Mouse (Mus musculus) kidney, postnatal 14 days (tissue): ENCODE data around the gene Rasgrp2.

Source experiments
- DNase-seq: peaks from one replicate; pipeline ENCODE4 v3.0.0; 2022; ENCODE audit warnings: mixed read lengths

Rasgrp2 gene

DNA sequence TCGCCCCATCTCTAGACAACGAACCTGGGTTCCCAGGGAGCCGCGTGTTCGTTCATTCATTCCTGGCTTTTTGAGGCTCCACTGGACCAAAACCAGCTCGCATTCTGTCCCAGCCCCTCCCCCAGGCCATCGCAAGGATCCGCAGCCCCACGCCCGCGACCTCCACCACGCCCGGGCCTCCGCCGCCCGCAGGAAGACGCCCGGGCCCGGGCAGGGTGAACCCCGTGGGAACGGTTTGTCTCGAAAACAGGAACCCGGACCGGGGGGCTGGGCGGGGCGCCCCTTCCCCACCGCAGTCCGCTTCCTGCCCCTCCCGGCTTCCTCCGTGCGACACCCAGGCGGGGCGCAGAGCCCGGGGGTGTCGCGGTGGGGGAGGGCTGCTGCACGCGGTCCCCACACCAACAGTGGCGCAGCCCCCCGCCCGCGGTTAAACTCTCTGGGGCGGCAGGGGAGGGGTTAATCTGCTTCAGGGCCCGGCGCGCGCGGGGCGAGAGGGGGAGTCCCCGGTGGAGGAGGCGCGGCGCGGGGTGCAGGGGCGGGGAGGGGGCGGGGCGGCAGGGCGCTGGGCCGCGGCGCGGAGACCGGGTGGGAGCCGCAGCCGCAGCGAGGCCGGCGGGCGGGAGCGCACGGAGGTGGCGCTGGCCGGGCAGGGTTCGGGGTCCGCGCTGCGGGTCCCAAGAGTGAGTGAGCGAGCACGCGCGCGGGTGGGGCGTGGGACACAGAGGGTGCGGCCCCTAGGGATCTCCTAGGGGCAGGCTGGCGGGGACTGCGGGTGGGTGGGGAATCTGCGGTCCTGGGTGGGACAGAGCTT is at the start of gene Rasgrp2:
Gene Rasgrp2, plus strand, starts transcription at position 56 of the 811 bp plus-strand sequence.
- DNase-seq: peak; percentile 82

DNA sequence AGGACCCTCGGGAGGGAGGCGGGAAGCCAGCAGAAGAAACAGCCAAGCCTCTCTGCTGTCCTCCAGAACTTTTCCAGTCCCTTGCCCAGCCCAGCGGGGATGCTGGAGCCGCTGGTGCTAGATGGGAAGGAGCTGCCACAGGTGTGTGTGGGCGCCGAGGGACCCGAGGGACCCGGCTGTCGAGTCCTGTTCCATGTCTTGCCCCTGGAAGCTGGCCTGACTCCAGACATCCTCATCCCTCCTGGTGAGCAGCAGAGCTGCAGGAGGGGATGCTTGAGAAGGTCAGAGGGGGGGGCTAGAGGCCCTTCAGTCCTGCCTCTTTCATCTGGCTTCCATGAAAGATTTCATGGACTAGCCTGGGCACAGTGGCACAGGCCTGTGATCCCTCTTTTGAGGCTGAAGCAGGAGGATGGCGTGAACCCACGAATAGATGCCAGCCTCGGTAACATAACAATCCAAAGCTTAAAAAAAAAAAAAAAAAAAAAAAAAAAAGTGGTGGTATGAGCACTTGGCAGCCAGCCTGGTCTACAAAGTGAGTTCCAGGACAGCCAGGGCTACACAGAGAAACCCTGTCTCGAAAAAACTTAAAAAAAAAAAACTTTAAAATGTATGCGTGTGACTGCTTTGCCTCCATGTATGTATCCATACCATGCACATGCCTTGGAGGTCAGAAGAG is 47.6 kb upstream of the Rasgrp2 start:
- DNase-seq: no peak

DNA sequence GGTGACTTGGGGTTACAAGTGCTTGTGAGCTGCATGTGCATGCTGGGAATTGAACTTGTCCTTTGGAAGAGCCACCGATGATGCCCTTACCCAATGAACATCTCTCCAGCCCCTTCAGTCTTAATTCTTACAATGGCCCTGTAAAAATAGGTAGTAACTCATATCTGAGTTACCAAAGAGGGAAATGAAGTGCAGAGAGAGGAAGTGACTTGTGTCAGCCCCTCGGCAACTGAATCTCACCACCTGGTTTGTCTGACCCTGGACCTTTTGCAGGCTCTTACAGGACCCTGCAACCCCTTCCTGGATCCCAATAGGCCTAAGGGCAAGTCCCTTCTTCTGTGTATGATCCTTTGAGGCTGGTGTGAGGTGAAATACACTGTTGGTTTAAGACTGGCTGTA is 47.0 kb upstream of the Rasgrp2 start:
- DNase-seq: no peak

DNA sequence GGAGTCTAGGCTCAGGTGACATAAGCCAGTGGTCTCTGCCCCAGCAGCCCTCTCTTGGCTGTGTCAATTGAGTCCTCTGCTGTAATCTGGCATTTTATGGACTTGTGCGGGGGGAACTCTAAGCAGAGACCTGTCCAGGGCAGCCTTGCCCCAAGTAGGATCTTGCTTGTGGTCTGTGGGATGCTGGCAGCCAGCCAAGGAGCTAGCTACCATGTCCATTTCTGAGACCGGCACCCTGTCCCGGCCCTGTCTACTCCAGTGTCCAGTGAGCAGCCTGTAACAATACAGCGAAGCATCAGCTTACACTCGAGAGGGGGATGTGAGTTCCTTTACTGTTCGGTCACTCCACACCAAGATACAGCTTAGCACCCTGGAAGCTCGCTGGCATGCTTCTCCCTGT is 45.1 kb upstream of the Rasgrp2 start:
- no peak for DNase-seq

DNA sequence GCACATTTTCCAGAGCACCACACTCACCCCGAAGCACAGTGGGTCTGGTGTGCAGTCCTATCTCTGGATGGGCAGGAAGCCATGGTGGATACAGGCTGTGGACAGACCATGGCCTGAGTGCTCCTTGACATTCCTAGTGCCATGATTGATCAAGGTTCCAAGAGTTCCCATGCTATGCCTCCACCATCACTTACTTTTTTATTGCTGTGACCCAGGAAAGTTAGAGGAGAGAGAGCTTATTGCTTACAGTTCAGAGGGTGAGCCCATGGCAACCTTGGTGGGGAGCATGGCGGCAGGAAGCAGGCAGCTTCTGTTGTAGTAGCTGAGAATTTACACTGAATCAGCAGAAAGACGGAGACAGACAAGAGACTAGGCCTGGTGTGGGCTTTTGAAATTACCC is 37.8 kb upstream of the Rasgrp2 start:
- DNase-seq: no peak

DNA sequence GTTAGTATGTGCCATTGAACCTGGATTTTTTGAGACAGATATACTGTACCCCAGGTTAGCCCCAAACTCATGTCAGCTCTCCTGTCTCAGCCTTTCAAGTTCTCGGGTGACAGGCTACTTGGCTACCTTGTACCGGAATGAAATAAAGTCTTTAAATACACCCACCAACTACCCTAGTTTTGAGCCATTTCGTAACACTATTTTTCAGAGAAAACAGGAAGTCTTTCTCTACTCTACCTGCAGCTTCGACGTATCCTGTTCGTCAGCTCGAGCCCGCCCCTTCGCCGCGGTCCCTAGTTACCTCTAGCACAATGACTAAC is 36.1 kb upstream of the Rasgrp2 start:
- no peak for DNase-seq

DNA sequence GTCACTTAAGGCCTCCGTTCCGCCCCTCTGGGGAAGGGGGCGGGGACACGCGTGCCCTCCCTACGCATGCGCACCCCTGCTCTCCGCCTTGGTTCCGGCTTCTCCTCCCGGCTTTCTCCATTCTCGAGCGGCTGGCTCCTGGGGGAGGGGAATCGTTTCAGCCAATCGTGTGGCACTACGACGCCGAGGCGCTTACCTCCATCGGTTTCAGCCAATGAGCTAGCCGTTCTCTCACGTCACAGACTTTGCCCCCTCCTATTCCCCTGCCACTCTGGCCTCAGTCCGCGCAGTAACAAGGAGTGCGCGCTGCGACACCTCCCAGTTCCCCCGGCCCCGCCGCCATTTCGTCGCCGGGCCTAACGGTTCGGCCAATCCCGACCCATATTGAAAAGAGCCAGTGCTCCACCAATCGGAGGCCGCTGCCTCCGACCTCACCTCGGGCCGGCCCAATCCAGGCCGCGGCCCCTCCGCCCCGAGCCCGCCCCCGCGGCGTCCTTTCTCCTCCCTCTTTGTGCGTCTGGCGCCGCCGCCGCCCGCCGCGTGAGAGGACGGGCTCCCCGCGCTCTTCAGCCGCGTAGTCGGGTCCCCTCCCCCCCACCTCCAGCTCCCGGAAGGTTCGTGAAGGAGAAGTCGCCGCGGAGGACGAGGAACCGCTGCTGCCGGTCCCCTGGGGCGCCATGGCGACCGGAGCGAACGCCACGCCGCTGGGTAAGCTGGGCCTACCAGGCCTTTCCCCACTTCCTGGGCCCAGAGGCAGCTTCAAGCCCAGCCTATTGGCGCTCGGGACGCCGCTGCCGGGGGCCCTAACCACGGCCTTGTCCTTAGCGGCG is 35.5 kb upstream of the Rasgrp2 start, which contains the start of gene Sf1:
Gene Sf1, plus strand, starts transcription at position 280 of the 830 bp plus-strand sequence.
- DNase-seq: peak; percentile 100

DNA sequence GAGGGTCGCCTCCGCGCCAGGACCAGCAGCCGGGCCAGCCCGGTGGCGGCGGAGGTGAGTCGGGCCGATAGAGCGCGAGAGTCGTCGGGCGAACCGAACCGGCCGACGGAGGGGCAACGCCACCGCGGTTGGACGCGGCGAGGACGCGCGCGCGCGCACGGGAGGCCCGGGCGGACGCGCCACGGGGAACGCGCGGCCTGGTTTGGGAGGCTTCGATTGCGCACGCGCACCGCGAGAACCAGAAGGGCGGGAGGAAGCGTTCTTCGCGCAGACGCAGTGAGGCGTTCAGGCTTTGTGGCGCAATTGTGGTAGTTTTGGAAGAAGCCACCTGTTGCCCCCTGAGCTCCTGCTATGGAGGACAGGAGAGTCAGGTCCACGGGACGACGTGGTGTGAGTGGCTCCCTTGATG is 34.8 kb upstream of the Rasgrp2 start:
- DNase-seq: peak; percentile 95

DNA sequence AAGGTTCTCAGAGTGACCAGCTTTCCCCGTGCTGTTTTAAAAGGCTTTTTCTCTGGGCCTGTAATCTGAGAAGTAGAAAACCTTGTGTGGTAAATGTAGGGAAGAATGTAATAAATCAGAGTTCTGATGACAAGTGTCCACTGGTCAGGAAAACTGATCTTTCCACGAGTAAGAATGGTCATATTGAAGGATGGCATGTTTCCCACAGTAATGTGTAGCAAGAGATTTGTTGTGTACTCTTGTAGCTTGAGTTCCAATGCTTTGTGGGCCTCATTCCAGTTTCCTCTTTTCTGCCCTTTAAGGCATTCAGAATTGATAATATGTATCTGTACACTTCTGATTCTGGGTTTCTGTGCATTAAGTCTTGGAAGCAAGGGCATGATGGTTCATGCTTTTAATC is 34.3 kb upstream of the Rasgrp2 start:
- DNase-seq: no peak

DNA sequence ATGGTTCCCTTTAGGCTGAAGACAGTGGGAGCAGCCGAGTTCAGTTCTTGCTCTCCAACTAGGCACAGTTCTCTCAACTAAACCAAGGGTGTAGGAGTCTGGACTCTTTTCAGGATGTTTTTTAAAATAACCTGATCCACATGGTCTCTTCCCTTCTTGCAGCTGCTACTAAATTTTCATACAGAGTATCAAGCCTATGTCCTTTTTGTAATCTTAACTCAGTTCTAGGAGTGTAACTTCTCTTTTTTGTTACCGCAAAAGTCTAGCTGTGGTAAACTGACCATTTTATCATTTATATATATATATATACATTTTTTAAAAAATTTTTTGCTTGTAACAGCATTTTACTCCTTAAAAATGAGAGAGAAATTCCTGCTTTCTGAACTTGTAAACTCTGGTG is 29.0 kb upstream of the Rasgrp2 start:
- DNase-seq: no peak

DNA sequence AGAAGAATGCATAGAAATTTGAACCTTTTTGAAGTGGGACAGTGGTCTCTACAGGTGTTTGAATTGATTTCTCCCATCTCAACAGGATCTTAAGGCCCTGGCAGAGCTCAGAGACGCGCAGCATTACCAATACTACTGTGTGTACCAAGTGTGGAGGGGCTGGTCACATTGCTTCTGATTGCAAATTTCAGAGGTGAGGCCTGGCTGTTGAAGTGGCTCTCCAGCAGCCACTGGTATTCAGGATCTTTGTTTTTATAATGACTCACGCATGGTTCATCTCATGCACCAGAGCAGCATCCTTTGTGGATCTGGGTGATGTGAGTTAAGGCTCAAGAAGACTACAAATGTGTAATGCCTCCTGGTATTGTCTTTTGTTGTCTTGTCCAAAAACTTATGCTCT is 26.7 kb upstream of the Rasgrp2 start:
- DNase-seq: no peak

DNA sequence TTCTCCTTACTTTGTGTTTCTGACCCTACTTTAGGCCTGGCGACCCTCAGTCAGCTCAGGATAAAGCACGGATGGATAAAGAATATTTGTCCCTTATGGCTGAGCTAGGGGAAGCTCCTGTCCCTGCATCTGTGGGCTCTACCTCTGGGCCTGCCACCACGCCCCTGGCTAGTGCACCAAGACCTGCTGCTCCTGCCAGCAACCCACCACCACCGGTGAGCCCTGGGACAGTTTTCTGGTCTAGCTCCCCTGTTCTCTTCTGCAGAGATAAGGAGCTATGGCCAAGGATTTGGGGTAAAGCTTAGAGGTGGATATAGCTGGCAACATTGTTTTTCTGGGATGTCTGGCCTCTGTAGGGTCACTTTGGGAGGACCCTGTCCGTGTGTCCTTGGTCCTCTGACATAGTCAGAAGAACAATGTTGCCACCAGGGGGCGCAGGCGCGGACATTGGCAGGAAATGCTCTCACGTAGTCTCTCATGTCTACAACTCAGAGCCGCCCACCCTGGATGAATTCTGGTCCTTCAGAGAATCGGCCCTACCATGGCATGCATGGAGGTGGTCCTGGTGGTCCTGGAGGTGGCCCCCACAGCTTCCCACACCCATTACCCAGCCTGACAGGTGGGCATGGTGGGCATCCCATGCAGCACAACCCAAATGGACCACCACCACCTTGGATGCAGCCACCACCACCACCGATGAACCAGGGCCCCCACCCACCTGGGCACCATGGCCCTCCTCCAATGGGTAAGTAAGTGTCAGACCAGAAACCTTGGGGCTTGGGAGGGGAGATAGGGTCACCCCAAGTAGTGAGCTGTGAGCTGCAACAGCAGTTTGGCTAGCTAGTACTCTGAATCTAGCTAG is 25.4 kb upstream of the Rasgrp2 start:
- DNase-seq: peak; percentile 87

DNA sequence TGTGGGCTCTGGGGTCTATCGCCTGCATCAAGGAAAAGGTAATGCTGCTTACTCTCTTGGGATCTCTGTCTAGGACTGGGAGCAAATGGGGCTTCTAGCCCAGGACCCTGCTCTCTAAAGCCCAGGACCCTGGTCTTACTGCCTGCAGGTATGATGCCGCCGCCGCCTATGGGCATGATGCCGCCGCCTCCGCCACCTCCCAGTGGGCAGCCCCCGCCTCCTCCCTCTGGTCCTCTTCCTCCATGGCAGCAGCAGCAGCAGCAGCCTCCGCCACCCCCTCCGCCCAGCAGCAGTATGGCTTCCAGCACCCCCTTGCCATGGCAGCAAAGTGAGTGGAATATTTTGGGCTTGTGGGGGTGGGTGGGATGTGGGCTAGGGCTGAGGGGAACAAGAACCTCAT is 24.6 kb upstream of the Rasgrp2 start:
- DNase-seq: no peak

DNA sequence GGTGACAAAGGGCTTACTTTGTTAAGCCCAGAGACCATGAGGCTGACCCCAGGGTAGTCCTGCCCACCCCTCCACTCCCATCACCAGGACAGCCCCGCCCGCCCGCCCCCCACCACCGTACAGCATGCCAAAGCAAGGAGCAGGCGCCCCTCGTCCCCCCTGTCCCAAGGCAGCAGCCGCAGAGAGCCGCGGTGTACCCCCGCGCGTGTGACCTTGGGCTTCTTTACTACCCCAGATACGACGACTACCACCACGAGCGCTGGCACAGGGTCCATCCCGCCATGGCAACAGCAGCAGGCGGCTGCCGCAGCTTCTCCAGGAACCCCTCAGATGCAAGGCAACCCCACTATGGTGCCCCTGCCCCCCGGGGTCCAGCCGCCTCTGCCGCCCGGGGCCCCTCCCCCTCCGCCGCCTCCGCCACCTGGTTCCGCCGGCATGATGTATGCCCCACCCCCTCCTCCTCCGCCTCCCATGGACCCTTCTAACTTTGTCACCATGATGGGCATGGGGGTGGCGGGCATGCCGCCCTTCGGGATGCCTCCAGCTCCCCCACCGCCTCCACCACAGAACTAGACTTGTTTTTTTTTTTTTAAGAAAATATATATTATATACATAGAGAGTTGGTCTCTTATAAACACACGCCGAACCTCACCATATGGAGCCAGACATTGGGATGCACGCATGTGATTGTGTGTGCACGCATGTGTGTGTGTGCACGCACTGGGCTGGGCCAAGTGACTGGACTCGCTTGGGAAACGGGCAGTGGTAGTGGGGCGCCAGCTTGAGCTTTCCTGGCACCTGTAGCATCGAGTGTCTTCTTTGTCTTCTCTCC is 23.5 kb upstream of the Rasgrp2 start:
- DNase-seq: no peak

DNA sequence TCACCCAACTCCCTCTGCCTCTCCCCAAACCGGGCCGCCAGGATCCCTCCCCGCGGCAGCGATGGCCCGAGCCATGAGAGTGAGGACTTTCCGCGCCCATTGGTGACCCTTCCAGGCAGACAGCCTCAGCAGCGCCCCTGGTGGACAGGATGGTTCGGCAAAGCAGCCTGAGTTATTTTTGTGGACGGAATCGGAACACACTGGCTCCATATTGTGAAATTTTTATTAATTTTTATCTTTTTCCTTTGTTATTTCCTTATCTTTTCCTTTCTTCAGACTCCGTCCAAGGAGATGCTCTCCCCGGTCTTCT is 22.9 kb upstream of the Rasgrp2 start:
- peak; percentile 53 for DNase-seq

DNA sequence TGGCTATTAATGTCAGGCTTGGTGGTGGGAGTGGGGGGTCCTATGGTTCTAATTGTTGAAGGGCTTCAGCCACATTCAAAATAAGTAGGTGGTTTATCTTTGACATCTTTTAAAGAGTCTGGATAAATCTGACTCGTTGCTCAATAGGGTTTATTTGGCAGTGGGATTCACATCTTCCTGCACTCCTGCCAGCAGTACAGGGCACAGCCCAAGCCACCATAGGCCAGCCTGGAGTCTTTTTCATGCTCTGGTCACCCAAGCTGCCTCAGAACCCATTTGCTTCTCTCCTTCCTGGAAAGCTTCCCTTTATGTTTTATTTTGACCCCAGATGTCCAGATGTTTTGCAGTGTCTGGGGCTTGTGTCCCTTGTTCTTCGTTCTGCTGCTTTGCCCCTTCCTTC is 22.5 kb upstream of the Rasgrp2 start:
- DNase-seq: no peak

DNA sequence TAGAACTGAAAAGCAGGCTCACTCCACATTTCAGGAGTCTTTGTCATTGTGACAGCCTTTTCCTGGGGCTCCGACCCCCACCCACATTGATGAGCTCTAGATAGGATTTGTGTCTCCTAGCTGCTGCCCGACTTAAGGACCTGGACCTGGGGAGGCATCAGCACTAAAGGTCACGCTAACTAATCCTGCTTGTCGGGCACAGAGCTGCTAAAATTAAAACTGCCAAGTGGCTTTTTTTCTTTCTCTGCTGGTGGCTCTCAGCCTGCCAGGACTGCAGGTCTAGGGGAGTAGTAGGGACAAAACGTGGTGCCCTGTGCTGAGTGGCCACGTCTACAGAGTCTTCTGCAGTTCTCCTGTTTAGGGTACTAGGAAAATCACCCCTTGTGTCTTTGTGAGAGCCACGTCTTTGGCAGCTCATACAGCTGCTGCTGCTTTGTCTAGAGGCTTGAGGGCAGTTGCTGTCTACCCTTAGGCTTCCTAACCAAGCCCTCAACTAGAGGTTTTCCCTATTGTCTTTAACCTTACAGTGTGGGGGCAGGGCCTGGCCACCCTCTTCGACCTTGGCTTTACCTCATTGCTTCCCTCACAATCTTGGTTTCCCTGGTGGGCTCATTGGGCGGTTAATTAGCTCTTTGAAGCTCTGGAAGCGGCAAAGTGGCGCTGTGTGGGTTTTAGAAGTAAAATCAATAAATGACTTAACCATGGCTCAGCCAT is 21.7 kb upstream of the Rasgrp2 start:
- DNase-seq: no peak

DNA sequence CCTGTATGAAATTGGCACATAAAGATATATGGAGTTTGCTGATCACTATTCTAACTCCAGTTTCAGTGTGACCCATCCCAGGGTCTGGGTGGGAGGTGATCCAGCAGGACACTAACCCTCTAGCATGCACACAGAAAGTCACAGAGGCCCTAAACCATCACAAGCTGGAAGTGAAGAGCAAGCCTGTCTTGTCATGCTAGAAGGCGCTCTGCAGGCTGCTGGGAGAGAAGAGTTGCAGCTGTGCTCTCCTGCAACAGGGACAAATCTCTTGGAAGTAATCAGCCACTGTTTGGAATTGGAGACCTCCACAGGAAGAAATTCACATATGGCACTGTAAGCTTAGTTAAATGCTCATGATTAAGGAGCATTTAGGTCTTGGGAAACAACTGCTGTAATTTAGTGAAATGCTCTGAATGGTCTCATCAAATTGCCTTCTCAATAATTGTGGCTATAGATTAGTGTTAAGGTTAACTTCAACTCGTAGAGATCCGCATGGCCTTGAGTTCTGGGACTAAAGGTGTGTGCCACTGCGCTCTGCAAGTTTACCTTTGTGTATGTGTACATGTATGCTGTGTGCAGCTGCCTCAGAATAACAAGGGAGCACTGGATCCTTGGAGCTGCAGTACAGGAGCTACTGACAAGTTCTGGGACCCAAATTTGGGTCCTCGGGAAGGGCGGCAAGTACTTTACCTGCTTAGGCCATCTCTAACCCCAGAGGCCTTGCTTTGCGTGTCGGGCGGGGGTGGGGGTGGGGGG is 18.6 kb upstream of the Rasgrp2 start:
- DNase-seq: no peak

DNA sequence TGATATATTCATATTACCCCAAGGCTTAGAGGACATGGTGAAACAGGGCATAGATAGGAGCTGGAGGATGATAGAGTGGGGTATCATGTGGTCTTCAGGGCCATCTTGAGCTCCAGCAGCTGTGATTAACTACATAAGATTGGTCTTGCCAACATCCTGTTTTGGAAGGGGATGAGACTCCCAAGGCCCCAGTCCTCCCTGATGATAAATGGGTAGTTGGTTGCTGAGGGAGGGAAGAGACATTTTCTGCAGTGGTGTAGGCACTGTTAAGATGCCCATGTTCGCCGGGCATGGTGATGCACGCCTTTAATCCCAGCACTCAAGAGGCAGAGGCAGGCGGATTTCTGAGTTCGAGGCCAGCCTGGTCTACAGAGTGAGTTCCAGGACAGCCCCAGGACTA is 17.9 kb upstream of the Rasgrp2 start:
- no peak for DNase-seq

DNA sequence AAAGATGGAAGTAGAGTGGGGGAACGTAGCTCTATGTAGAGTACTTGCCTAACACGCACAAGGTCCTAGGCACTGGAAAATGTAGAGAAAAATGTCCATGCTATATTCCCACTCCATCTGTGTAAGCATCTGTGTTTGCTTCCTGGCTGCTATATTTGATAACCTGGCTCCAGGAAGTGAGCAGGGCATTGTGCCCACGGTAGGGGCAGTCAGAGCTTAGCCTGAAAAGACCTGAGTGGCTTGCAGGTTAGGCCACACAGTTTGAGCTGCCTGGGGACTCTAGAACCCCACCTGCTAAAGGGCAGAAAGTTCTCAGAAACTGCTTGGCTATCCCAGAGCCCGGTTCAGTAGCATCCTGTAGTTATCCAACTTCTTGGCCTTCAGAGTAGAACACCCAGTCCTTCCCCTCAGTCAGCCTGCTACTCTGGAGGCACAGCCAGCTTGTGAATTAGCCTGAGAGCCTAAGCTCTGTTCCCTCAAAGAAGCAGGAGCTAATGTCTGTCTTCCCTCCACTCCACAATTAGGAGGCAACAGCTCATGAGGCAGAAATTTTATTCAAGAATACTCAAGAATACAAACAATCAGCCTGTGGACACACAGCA is 16.7 kb upstream of the Rasgrp2 start:
- no peak for DNase-seq
